Mouse (Mus musculus) cerebellum, adult 2 months (tissue): ENCODE results near the gene Slc24a1. TPM values are rescaled to one million over a fixed set of nuclear protein-coding genes. Genes with fewer than 3 reads are reported as not detected.
A peak's percentile ranks its signal among the peaks of the same experiment; 100 is the strongest.

Source experiments
- DNase-seq, 2 experiments: peaks; one replicate each; pipeline ENCODE4 v3.0.0; 2021
- H3K27ac ChIP-seq: fragments of 200-500 bp; 2 replicates; pipeline ENCODE4 v1.5.1; 2012; ENCODE audit warnings: low read length, control low read depth, inconsistent platforms; ENCODE audit not compliant: insufficient read depth
- H3K27me3 ChIP-seq: fragments of 200-500 bp; 2 replicates; pipeline ENCODE4 v1.6.1; 2012; ENCODE audit warnings: inconsistent platforms, mild to moderate bottlenecking, low read length, moderate library complexity; ENCODE audit not compliant: control insufficient read depth, insufficient read depth
- H3K4me1 ChIP-seq: fragments of 200-500 bp; 2 replicates; pipeline ENCODE4 v1.6.1; 2011; ENCODE audit warnings: low read length; ENCODE audit not compliant: control insufficient read depth, insufficient read depth
- H3K4me3 ChIP-seq: fragments of 200-500 bp; replicated peaks from 2 replicates; pipeline ENCODE3; 2011; ENCODE audit warnings: mild to moderate bottlenecking, low read depth, low read length, control low read depth; ENCODE audit not compliant: insufficient read depth
- CTCF ChIP-seq: fragments of 200-500 bp; IDR thresholded peaks from 2 replicates; pipeline ENCODE4 v1.5.1; 2011; ENCODE audit warnings: low read depth, mild to moderate bottlenecking, control low read depth, low read length, moderate library complexity, borderline replicate concordance; ENCODE audit not compliant: insufficient read depth
- POLR2A ChIP-seq: fragments of 200-500 bp; IDR thresholded peaks from 2 replicates; pipeline ENCODE4 v1.6.1; 2011; ENCODE audit warnings: low read length, control low read depth, borderline replicate concordance; ENCODE audit not compliant: insufficient read depth
- WGBS: fragments of 180-500 bp; shearing (Covaris S2); methylation state at CpG from one replicate; pipeline ENCODE4 v1.1.7; 2018; 5-methylcytosine and 5-hydroxymethylcytosine counted together
- polyA plus RNA-seq: library from polyadenylated mRNA; depleted of rRNA; stranded (reverse); fragments of >200 nt; gene quantifications from 2 replicates; pipeline ENCODE4 v1.2.3, GENCODE M21; 2012

The Slc24a1 gene
- polyA plus RNA-seq, 1 experiment: 0.03 TPM

DNA sequence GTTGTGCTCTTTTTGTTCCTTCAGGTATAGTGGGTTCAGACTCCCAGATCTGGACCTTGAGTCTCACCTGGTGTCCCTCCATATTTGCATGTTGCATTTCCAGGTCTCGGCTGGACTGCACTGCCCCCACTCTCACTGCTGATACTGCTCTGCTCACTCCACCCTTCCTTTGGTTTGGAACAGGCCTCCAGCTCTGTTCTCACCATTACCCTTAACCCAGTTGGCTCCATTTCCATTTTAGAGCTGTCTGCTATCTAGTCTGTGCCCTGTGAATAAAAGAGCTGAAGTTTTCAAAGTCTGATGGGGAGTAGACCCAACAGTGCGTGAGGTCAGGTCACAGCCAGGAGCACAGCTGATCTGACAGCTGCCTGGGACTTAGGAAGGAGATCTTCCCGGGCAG, 29.1 kb upstream of the Slc24a1 start:
- H3K4me1 ChIP-seq: no peaks in the 10 kb centered on the region
- WGBS: 60% methylated on average over 3 of the region's 3 CpGs
- no peak overlapping the region for H3K4me3 ChIP-seq

DNA sequence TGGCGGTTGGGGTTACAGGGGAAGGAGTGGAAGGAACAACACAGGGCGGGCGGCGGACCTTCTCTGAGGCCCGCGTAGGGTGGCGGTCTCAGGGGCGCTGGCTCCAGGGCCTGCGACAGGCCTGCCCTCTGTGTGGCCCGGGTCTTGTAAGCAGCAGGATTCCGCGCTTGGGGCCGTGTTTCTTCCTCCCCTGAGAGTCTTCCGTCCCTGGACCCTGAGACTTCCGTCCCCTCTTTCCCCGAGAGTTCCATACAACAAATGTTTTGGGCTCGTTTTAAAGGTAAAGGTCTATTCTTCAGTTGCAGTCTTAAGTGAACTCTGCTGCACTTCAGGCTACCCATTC, 9.5 kb upstream of the Slc24a1 start:
- no peaks in the 10 kb centered on the region for H3K27me3 ChIP-seq
- peak overlapping the region; percentile 72 for H3K27ac ChIP-seq
- no peak for DNase-seq
- TF ChIP-seq POLR2A (no peak), CTCF (no peak)
- 0% methylated on average over 15 of the region's 17 CpGs for WGBS
- peak overlapping the region; percentile 78 for H3K4me3 ChIP-seq
- peaks cover 4% of the 10 kb centered on the region; the same call in 1 of the 2 replicates for H3K4me1 ChIP-seq

More for the DNA sequence above, 29.1 kb upstream of the Slc24a1 start:
- TF ChIP-seq POLR2A (no peak), CTCF (no peak)
- no peaks in the 10 kb centered on the region for H3K27me3 ChIP-seq
- no peak overlapping the region for H3K27ac ChIP-seq
- no peak for DNase-seq

DNA sequence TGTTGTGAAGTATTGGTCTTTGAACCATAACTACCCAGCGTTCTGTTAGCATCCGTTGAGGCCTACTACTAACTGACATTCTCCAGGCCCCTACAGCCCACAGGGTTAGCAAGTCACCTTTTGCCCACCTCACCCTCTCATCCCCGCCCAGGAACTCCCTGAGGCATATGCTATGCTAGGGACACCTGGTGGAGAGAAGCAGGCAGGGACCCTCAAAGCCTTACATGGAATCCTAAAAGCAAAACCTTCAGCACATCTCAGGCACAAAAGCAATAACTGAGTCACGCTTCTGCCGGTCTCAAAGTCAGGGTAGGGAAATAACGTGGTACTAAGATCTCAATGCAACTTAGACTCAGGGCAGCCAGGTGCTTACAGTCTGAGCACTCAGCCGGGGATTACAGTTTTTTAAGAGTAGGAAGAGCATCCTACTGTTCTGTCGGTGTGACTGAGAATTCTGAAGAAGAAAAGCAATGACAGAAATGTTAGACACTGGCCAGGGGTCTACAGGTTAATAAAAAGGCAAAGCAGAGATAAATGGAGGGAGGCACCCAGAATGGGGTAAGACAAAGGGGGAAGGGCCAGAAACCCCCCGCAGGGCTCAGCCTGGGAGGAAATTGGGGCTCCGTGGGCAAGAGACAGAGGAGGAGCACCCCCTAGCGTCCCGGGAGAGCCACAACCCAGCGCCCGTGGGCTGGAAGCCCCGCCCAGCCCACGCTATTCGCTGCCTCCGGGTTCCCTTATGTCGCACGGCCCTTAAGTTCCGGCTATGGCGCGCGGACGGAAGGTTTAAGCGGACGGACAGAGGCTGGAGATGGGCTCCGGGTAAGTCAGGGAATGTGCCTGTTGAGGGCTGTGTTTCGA, 8.9 kb upstream of the Slc24a1 start, which contains the start of gene Ints14:
Gene Ints14 (plus strand): TSS at position 789 of the 861 bp plus-strand sequence.
- H3K27me3 ChIP-seq: no peaks in the 10 kb centered on the region
- peak within 1 kb of the TSS; percentile 72 for H3K27ac ChIP-seq
- peak within 1 kb of the TSS; percentile 78 for H3K4me3 ChIP-seq
- 8% methylated on average over 29 of the region's 29 CpGs for WGBS
- peak; percentile 82 for TF ChIP-seq CTCF
- peak; percentile 81; the same call in 1 of the 2 replicates for TF ChIP-seq POLR2A
- H3K4me1 ChIP-seq: peaks cover 4% of the 10 kb centered on the region; the same call in 1 of the 2 replicates
- peak; percentile 93 to 99 for DNase-seq

DNA sequence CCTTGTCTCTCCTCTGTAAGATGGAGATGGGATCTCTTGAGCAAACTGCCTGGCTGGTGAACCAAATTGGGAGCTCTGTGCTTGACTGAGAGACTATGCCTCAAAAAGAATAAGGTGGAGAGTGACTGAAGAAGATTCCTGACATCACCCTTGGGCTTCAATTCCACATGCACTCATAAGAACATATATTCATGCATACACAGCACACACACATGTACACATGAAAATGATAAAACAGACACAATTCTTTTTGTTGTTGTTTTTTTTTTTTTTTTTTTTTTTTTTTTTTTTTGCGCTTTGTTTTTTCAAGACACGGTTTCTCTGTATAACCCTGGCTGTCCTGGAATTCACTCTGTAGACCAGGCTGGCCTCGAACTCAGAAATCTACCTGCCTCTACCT, 5.9 kb upstream of the Slc24a1 start:
- DNase-seq: no peak
- H3K27me3 ChIP-seq: no peaks in the 10 kb centered on the region
- H3K27ac ChIP-seq: no peak overlapping the region
- TF ChIP-seq CTCF: no peak
- no peak for TF ChIP-seq POLR2A
- H3K4me3 ChIP-seq: no peak overlapping the region
- 81% methylated on average over 3 of the region's 3 CpGs for WGBS
- H3K4me1 ChIP-seq: peaks cover 4% of the 10 kb centered on the region; the same call in 1 of the 2 replicates

DNA sequence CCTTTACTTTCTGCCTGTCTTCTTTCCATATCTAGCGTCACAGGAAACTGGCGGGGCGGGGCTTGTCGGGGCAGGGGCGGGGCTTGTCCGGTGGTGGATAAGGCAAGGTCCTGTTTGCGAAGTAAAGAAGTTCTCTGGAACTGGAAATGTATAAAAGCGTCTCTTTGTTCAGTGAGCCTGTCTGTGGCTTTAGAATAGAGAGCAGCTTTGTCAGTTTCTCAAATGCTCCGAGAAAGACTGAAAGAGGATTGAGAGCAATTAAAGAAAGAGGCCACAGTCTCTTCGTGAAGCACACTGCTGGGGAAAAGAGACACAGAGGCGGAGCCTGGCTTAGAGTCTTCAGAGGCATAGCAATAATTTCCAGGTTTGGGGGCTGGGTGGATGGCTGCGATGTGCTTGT, 4.9 kb upstream of the Slc24a1 start:
- peak in 1 of 2 experiments; percentile 12 for DNase-seq
- no peaks in the 10 kb centered on the region; the same call in 1 of the 2 replicates for H3K4me1 ChIP-seq
- H3K27me3 ChIP-seq: no peaks in the 10 kb centered on the region
- no peak for TF ChIP-seq POLR2A
- TF ChIP-seq CTCF: no peak
- 27% methylated on average over 12 of the region's 12 CpGs for WGBS
- no peak overlapping the region for H3K4me3 ChIP-seq
- no peak overlapping the region; the same call in 1 of the 2 replicates for H3K27ac ChIP-seq

DNA sequence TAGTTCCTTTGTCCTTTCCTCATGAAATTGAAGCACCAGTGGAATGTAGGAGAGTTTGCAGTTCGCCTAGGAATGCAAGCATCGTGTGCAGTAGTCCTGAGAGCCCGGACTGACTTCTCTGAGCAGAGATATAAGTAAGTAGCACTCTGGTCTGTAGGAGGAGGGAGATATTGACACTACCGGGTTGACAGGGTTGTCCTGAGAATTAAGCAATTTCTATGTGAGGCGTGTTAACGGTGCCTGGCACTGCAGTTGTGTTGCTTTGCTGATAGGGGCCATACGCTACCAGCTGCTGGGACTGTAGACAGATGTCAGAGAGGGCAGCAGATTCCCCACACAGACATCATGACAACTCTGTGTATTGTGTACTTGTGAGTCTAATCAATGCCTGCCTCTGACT, 1.8 kb upstream of the Slc24a1 start:
- WGBS: 72% methylated on average over 7 of the region's 7 CpGs
- no peak for DNase-seq
- no peak overlapping the region for H3K27ac ChIP-seq
- TF ChIP-seq CTCF (no peak), POLR2A (no peak)
- no peaks in the 10 kb centered on the region for H3K4me1 ChIP-seq
- H3K27me3 ChIP-seq: no peaks in the 10 kb centered on the region
- no peak overlapping the region for H3K4me3 ChIP-seq

DNA sequence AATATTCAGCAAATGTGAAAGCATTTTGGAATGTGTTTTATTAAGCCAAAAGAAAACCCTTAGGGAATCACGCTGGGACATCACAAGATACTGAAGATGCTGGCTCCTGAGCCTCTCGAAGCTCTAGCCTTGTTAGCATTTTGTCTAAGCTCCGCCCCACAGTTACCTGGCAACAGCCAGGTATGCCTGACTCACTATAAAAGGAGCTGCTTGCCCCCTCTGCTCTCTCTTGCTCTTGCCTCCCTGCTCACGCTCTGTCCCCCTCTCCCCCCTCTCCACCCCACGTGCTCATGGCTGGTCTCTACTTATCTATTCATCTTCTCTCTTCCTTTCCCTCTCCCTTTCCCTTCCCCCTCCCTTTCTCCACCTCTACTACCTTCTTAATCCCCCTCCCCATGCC, 648 bp upstream of the Slc24a1 start:
- Histone ChIP-seq H3K27me3 (no peaks in the 10 kb centered on the region), H3K4me1 (no peaks in the 10 kb centered on the region), H3K27ac (no peak overlapping the region), H3K4me3 (no peak overlapping the region)
- TF ChIP-seq CTCF (no peak), POLR2A (no peak)
- 8% methylated on average over 5 of the region's 5 CpGs for WGBS
- no peak for DNase-seq
